Mouse (Mus musculus): ENCODE data around the gene Bicra. TPM values are rescaled to one million over a fixed set of nuclear protein-coding genes. Genes with fewer than 3 reads are reported as not detected.

Bicra gene
- total RNA-seq, 2 experiments from 2014 or later = 5.5 to 6.6 TPM

- DNase-seq (ENCODE audit: low spot score) = peak; percentile 63
These were observed 71.8 kb downstream of the Bicra start for GRCm38 (mm10) chr7:15975904-15976303.

GRCm38 (mm10) chr7:15975451-15975850, 72.3 kb downstream of the Bicra start:
- DNase-seq (ENCODE audit: low spot score) = no peak

GRCm38 (mm10) chr7:15974712-15975111, 73.0 kb downstream of the Bicra start:
- DNase-seq (ENCODE audit: low spot score) = peak; percentile 69

GRCm38 (mm10) chr7:15972247-15972646, 75.5 kb downstream of the Bicra start:
- no peak for DNase-seq (ENCODE audit: low spot score)

- no peak for DNase-seq (ENCODE audit: low spot score)
These were observed 78.0 kb downstream of the Bicra start for GRCm38 (mm10) chr7:15969674-15970073.

- no peak for DNase-seq (ENCODE audit: low spot score)
These were observed 79.4 kb downstream of the Bicra start for GRCm38 (mm10) chr7:15968322-15968721.

GRCm38 (mm10) chr7:15967312-15967711, 80.4 kb downstream of the Bicra start, which contains the start of gene Ehd2:
Gene Ehd2, minus strand, starts transcription at chr7:15967567.
- peak; percentile 82 for DNase-seq (ENCODE audit: low spot score)

GRCm38 (mm10) chr7:15966489-15966888, 81.2 kb downstream of the Bicra start:
- no peak for DNase-seq (ENCODE audit: low spot score)

GRCm38 (mm10) chr7:15963798-15964652, 83.7 kb downstream of the Bicra start:
- no peak for DNase-seq (ENCODE audit: low spot score)

- peak; percentile 92 for DNase-seq (ENCODE audit: low spot score)
These were observed 85.1 kb downstream of the Bicra start for GRCm38 (mm10) chr7:15962311-15963288.

- no peak for DNase-seq (ENCODE audit: low spot score)
These were observed 85.9 kb downstream of the Bicra start for GRCm38 (mm10) chr7:15961798-15962197.

- no peak for DNase-seq (ENCODE audit: low spot score)
These were observed 86.5 kb downstream of the Bicra start for GRCm38 (mm10) chr7:15961239-15961638.

- no peak for DNase-seq (ENCODE audit: low spot score)
These were observed 87.0 kb downstream of the Bicra start for GRCm38 (mm10) chr7:15960691-15961090.

GRCm38 (mm10) chr7:15956143-15956542, 91.6 kb downstream of the Bicra start:
- no peak for DNase-seq (ENCODE audit: low spot score)

- no peak for DNase-seq (ENCODE audit: low spot score)
These were observed 92.2 kb downstream of the Bicra start for GRCm38 (mm10) chr7:15955509-15955908.

GRCm38 (mm10) chr7:15954978-15955443, 92.7 kb downstream of the Bicra start:
- peak; percentile 48 for DNase-seq (ENCODE audit: low spot score)

- no peak for DNase-seq (ENCODE audit: low spot score)
These were observed 93.3 kb downstream of the Bicra start for GRCm38 (mm10) chr7:15954436-15954835.

GRCm38 (mm10) chr7:15953307-15954074, 94.2 kb downstream of the Bicra start:
- DNase-seq (ENCODE audit: low spot score) = no peak

- DNase-seq (ENCODE audit: low spot score) = no peak
These were observed 95.3 kb downstream of the Bicra start for GRCm38 (mm10) chr7:15952416-15952815.

- DNase-seq (ENCODE audit: low spot score) = no peak
These were observed 97.7 kb downstream of the Bicra start for GRCm38 (mm10) chr7:15950008-15950407.

GRCm38 (mm10) chr7:15949216-15949790, 98.4 kb downstream of the Bicra start:
- no peak for DNase-seq (ENCODE audit: low spot score)
